Mouse (Mus musculus) forebrain, embryonic 11.5 days (tissue): ENCODE measurements around the gene Rpl21. TPM values are rescaled to one million over a fixed set of nuclear protein-coding genes. Genes with fewer than 3 reads are reported as not detected.

Source experiments
- ATAC-seq: fragments of 200-750 bp; cut with Nextera tagmentation; replicated peaks from 2 replicates; pipeline ENCODE4 v1.8.0; 2017; ENCODE audit warnings: moderate TSS enrichment; ENCODE audit not compliant: low FRiP score
- DNase-seq: peaks from one replicate; pipeline ENCODE4 v3.0.0-alpha.2; 2017; ENCODE audit warnings: low spot score
- H3K27ac ChIP-seq: fragments of 300-500 bp; sonication (generic); 2 replicates; pipeline ENCODE4 v1.5.1; 2014; ENCODE audit warnings: low read depth, low read length
- H3K27me3 ChIP-seq: fragments of 300-500 bp; sonication (generic); 2 replicates; pipeline ENCODE4 v1.6.1; 2014; ENCODE audit warnings: mild to moderate bottlenecking, low read length, mixed read lengths; ENCODE audit not compliant: control insufficient read depth, insufficient read depth
- H3K36me3 ChIP-seq: fragments of 300-500 bp; sonication (generic); 2 replicates; pipeline ENCODE4 v1.6.1; 2014; ENCODE audit warnings: mild to moderate bottlenecking, low read length, moderate library complexity, mixed read lengths; ENCODE audit not compliant: control insufficient read depth, insufficient read depth
- H3K4me1 ChIP-seq: fragments of 300-500 bp; sonication (generic); replicated peaks from 2 replicates; pipeline ENCODE4 v1.6.1; 2014; ENCODE audit warnings: low read length, mixed read lengths; ENCODE audit not compliant: control insufficient read depth, insufficient read depth
- H3K4me2 ChIP-seq: fragments of 300-500 bp; sonication (generic); 2 replicates; pipeline ENCODE4 v1.6.1; 2014; ENCODE audit warnings: low read depth, mild to moderate bottlenecking, low read length, moderate library complexity, mixed read lengths; ENCODE audit not compliant: severe bottlenecking
- H3K4me3 ChIP-seq: fragments of 300-500 bp; sonication (generic); 2 replicates; pipeline ENCODE4 v1.5.1; 2014; ENCODE audit warnings: low read depth, low read length
- H3K9ac ChIP-seq: fragments of 300-500 bp; sonication (generic); 2 replicates; pipeline ENCODE4 v1.6.1; 2014; ENCODE audit warnings: low read length
- H3K9me3 ChIP-seq: fragments of 300-500 bp; sonication (generic); 2 replicates; pipeline ENCODE4 v1.6.1; 2016; ENCODE audit warnings: low read length, mixed read lengths; ENCODE audit not compliant: control insufficient read depth
- WGBS: fragments of 180-500 bp; shearing (Covaris S2); extraction: QIAGEN DNeasy Blood & Tissue Kit; methylation state at CpG from one replicate; pipeline ENCODE4 v1.1.7; 2014; 5-methylcytosine and 5-hydroxymethylcytosine counted together
- polyA plus RNA-seq: library from polyadenylated mRNA; unstranded; fragments of >200 nt; fragmentation: Nextera tagmentation; extraction: Ambion mirVana; gene quantifications from 2 replicates; pipeline ENCODE4 v1.2.1, GENCODE M21; 2014

The Rpl21 gene
- polyA plus RNA-seq, 1 experiment from 2014 or later, result 469 TPM

- 89% methylated on average over 4 of the region's 4 CpGs for WGBS
Measured at GRCm38 (mm10) chr5:146848936-146849582, 16.4 kb downstream of the Rpl21 start.

GRCm38 (mm10) chr5:146856106-146856505 lies 23.4 kb downstream of the Rpl21 start:
- H3K27me3 ChIP-seq, result no peaks in the 10 kb centered on the region
- no peak overlapping the region for H3K4me3 ChIP-seq
- 94% methylated on average over 3 of the region's 3 CpGs for WGBS
- H3K4me1 ChIP-seq, result no peaks in the 10 kb centered on the region
- no peak overlapping the region for H3K4me2 ChIP-seq
- no peak for ATAC-seq
- no peak overlapping the region for H3K9ac ChIP-seq
- H3K36me3 ChIP-seq, result no peaks in the 10 kb centered on the region
- H3K27ac ChIP-seq, result no peak overlapping the region
- no peaks in the 10 kb centered on the region; the same call in 1 of the 2 replicates for H3K9me3 ChIP-seq
- DNase-seq, result no peak

More at GRCm38 (mm10) chr5:146848936-146849582, 16.4 kb downstream of the Rpl21 start:
- Histone ChIP-seq H3K27me3 (no peaks in the 10 kb centered on the region), H3K4me3 (no peak overlapping the region), H3K9ac (no peak overlapping the region), H3K36me3 (no peaks in the 10 kb centered on the region; the same call in 1 of the 2 replicates), H3K4me1 (0 out of 2 replicates have a peak, but pooled peaks cover 2% of the 10 kb centered on the region), H3K27ac (no peak overlapping the region), H3K4me2 (no peak overlapping the region), H3K9me3 (no peaks in the 10 kb centered on the region)
- ATAC-seq, result no peak
- DNase-seq, result no peak

- DNase-seq, result no peak
- Histone ChIP-seq H3K4me2 (no peak overlapping the region), H3K4me3 (no peak overlapping the region), H3K27ac (no peak overlapping the region), H3K9me3 (no peaks in the 10 kb centered on the region; the same call in 1 of the 2 replicates), H3K9ac (no peak overlapping the region), H3K4me1 (no peaks in the 10 kb centered on the region), H3K36me3 (no peaks in the 10 kb centered on the region), H3K27me3 (no peaks in the 10 kb centered on the region)
- no peak for ATAC-seq
- WGBS, result 80% methylated on average over 8 of the region's 8 CpGs
Measured at GRCm38 (mm10) chr5:146857620-146858019, 24.9 kb downstream of the Rpl21 start.

- no peak overlapping the region for H3K9ac ChIP-seq
- no peaks in the 10 kb centered on the region for H3K4me1 ChIP-seq
- no peak overlapping the region for H3K4me3 ChIP-seq
- no peak for ATAC-seq
- 94% methylated on average over 9 of the region's 9 CpGs for WGBS
- no peak for DNase-seq
- no peaks in the 10 kb centered on the region; the same call in 1 of the 2 replicates for H3K9me3 ChIP-seq
- no peaks in the 10 kb centered on the region for H3K27me3 ChIP-seq
- H3K27ac ChIP-seq, result no peak overlapping the region
- no peaks in the 10 kb centered on the region for H3K36me3 ChIP-seq
- no peak overlapping the region for H3K4me2 ChIP-seq
Measured at GRCm38 (mm10) chr5:146858772-146859171, 26.1 kb downstream of the Rpl21 start.

GRCm38 (mm10) chr5:146859246-146859645 lies 26.6 kb downstream of the Rpl21 start:
- H3K4me3 ChIP-seq, result no peak overlapping the region
- 78% methylated on average over 8 of the region's 8 CpGs for WGBS
- no peaks in the 10 kb centered on the region; the same call in 1 of the 2 replicates for H3K9me3 ChIP-seq
- DNase-seq, result no peak
- no peak overlapping the region for H3K27ac ChIP-seq
- no peak for ATAC-seq
- no peaks in the 10 kb centered on the region for H3K4me1 ChIP-seq
- H3K27me3 ChIP-seq, result no peaks in the 10 kb centered on the region
- no peak overlapping the region for H3K4me2 ChIP-seq
- no peak overlapping the region for H3K9ac ChIP-seq
- no peaks in the 10 kb centered on the region for H3K36me3 ChIP-seq

GRCm38 (mm10) chr5:146860222-146860998 lies 27.7 kb downstream of the Rpl21 start:
- Histone ChIP-seq H3K27me3 (no peaks in the 10 kb centered on the region), H3K36me3 (no peaks in the 10 kb centered on the region), H3K4me3 (no peak overlapping the region), H3K9ac (no peak overlapping the region), H3K27ac (no peak overlapping the region), H3K4me2 (no peak overlapping the region), H3K9me3 (no peaks in the 10 kb centered on the region; the same call in 1 of the 2 replicates), H3K4me1 (no peaks in the 10 kb centered on the region)
- ATAC-seq (no peak), DNase-seq (no peak)
- 86% methylated on average over 18 of the region's 18 CpGs for WGBS

GRCm38 (mm10) chr5:146861588-146861987 lies 28.9 kb downstream of the Rpl21 start:
- no peak for DNase-seq
- Histone ChIP-seq H3K27ac (no peak overlapping the region), H3K36me3 (no peaks in the 10 kb centered on the region), H3K4me3 (no peak overlapping the region), H3K4me1 (no peaks in the 10 kb centered on the region), H3K4me2 (no peak overlapping the region), H3K27me3 (no peaks in the 10 kb centered on the region), H3K9ac (no peak overlapping the region), H3K9me3 (no peaks in the 10 kb centered on the region)
- WGBS, result 49% methylated on average over 7 of the region's 7 CpGs
- ATAC-seq, result no peak

- H3K4me1 ChIP-seq, result no peaks in the 10 kb centered on the region; the same call in 1 of the 2 replicates
- no peaks in the 10 kb centered on the region for H3K9me3 ChIP-seq
- 85% methylated on average over 4 of the region's 4 CpGs for WGBS
- DNase-seq (no peak), ATAC-seq (no peak)
- H3K36me3 ChIP-seq, result no peaks in the 10 kb centered on the region
- H3K9ac ChIP-seq, result no peak overlapping the region
- H3K4me3 ChIP-seq, result no peak overlapping the region
- no peaks in the 10 kb centered on the region for H3K27me3 ChIP-seq
- H3K27ac ChIP-seq, result no peak overlapping the region
- H3K4me2 ChIP-seq, result no peak overlapping the region
Measured at GRCm38 (mm10) chr5:146865511-146865910, 32.8 kb downstream of the Rpl21 start.
